Mouse (Mus musculus) inflammation-experienced regulatory T-cells (primary cell): ENCODE results near the gene Rpl18. TPM values are rescaled to one million over a fixed set of nuclear protein-coding genes. Genes with fewer than 3 reads are reported as not detected.

ENCODE experiments used
- polyA plus RNA-seq, 2 experiments: library from polyadenylated mRNA; unstranded; fragments of 100-300 nt; shearing (Covaris generic); gene quantifications; one replicate each; pipeline ENCODE4 v1.2.1; 2017

The Rpl18 gene
- 1,000 to 10,000 TPM; 1,327 to 1,518 TPM for polyA plus RNA-seq

GRCm38 (mm10) chr7:45715090-45715708 lies at the start of gene Rpl18:
Gene Rpl18 (plus strand): TSS chr7:45715457.

GRCm38 (mm10) chr7:45666161-45666560 lies 49.1 kb upstream of the Rpl18 start, which contains the start of gene Fut2:
Gene Fut2 (minus strand): TSS chr7:45666394.

GRCm38 (mm10) chr7:45683396-45684050 lies 31.7 kb upstream of the Rpl18 start, which contains the start of gene Ntn5:
Gene Ntn5 (plus strand): TSS chr7:45684022.

GRCm38 (mm10) chr7:45693921-45694591 lies 21.2 kb upstream of the Rpl18 start, which contains the start of gene Sec1:
Gene Sec1 (minus strand): TSS chr7:45694402.

GRCm38 (mm10) chr7:45699523-45700141 lies 15.6 kb upstream of the Rpl18 start, which contains the start of gene Car11:
Gene Car11 (plus strand): TSS chr7:45699843.

GRCm38 (mm10) chr7:45704730-45705442 lies 10.4 kb upstream of the Rpl18 start, which contains the start of gene Dbp:
Gene Dbp (plus strand): TSS chr7:45705088.

GRCm38 (mm10) chr7:45717918-45718297 lies 2.7 kb downstream of the Rpl18 start, which contains the start of gene Sphk2:
Gene Sphk2 (minus strand): TSS chr7:45718002.

GRCm38 (mm10) chr7:45720413-45721233 lies 5.4 kb downstream of the Rpl18 start, which contains the start of gene Fam83e:
Gene Fam83e (plus strand): TSS chr7:45721212.

GRCm38 (mm10) chr7:45725713-45726112 lies 10.5 kb downstream of the Rpl18 start, which contains the start of gene Spaca4:
Gene Spaca4 (minus strand): TSS chr7:45725813.

Other genes starting within 250 kb of the Rpl18 start
- gene Bax, start 248.6 kb upstream of the Rpl18 start, polyA plus RNA-seq, result 100 to 1,000 TPM; 267 to 295 TPM
- 1 to 10 TPM; 2.5 to 5.9 TPM for gene Tulp2, start 233.6 kb upstream of the Rpl18 start, polyA plus RNA-seq
- not detected for gene Gm45808, start 228.6 kb upstream of the Rpl18 start, polyA plus RNA-seq
- under 1 TPM; 0.60 to 0.68 TPM for gene Dhdh, start 226.7 kb upstream of the Rpl18 start, polyA plus RNA-seq
- 100 to 1,000 TPM; 266 to 278 TPM for gene Nucb1, start 205.1 kb upstream of the Rpl18 start, polyA plus RNA-seq
- 100 to 1,000 TPM in 1 of 2 experiments, 10 to 100 TPM in 1; 90.4 to 153 TPM for gene Ppp1r15a, start 189.2 kb upstream of the Rpl18 start, polyA plus RNA-seq
- gene Plekha4, start 189.1 kb upstream of the Rpl18 start, polyA plus RNA-seq, result 1 to 10 TPM; 1.5 to 3.4 TPM
- gene Hsd17b14, start 160.6 kb upstream of the Rpl18 start, polyA plus RNA-seq, result 1 to 10 TPM; 1.4 to 1.9 TPM
- gene Bcat2, start 145.3 kb upstream of the Rpl18 start, polyA plus RNA-seq, result 10 to 100 TPM; 59.6 to 75.4 TPM
- gene Fgf21, start 100.0 kb upstream of the Rpl18 start, polyA plus RNA-seq, result under 1 TPM in 1 of 2 experiments, not detected in 1; 0.50 TPM
- 1 to 10 TPM in 1 of 2 experiments, under 1 TPM in 1; 0.25 to 1.6 TPM for gene Fut1, start 98.2 kb upstream of the Rpl18 start, polyA plus RNA-seq
- under 1 TPM; 0.47 to 0.92 TPM for gene Izumo1, start 93.6 kb upstream of the Rpl18 start, polyA plus RNA-seq
- 1 to 10 TPM in 1 of 2 experiments, under 1 TPM in 1; 0.67 to 3.4 TPM for gene Rasip1, start 88.0 kb upstream of the Rpl18 start, polyA plus RNA-seq
- 1 to 10 TPM; 1.2 to 1.5 TPM for gene Mamstr, start 75.5 kb upstream of the Rpl18 start, polyA plus RNA-seq
- gene Fut2, start 49.1 kb upstream of the Rpl18 start, polyA plus RNA-seq, result 1 to 10 TPM in 1 of 2 experiments, under 1 TPM in 1; 0.65 to 2.5 TPM
- gene Ntn5, start 31.4 kb upstream of the Rpl18 start, polyA plus RNA-seq, result under 1 TPM in 1 of 2 experiments, not detected in 1; 0.49 TPM
- gene Sec1, start 21.1 kb upstream of the Rpl18 start, polyA plus RNA-seq, result not detected
- 1 to 10 TPM; 6.1 to 9.2 TPM for gene Car11, start 15.6 kb upstream of the Rpl18 start, polyA plus RNA-seq
- gene Dbp, start 10.4 kb upstream of the Rpl18 start, polyA plus RNA-seq, result 10 to 100 TPM; 26.0 to 37.0 TPM
- 10 to 100 TPM; 26.1 to 35.8 TPM for gene Sphk2, start 2.5 kb downstream of the Rpl18 start, polyA plus RNA-seq
- 1 to 10 TPM in 1 of 2 experiments, under 1 TPM in 1; 0.25 to 1.9 TPM for gene Fam83e, start 5.8 kb downstream of the Rpl18 start, polyA plus RNA-seq
- gene Spaca4, start 10.4 kb downstream of the Rpl18 start, polyA plus RNA-seq, result not detected
- under 1 TPM; 0.12 to 0.38 TPM for gene Lmtk3, start 68.3 kb downstream of the Rpl18 start, polyA plus RNA-seq
- gene Sult2b1, start 69.2 kb downstream of the Rpl18 start, polyA plus RNA-seq, result 1 to 10 TPM; 4.4 to 6.7 TPM
- 10 to 100 TPM; 82.2 to 88.4 TPM for gene Cyth2, start 99.1 kb downstream of the Rpl18 start, polyA plus RNA-seq
- 1 to 10 TPM in 1 of 2 experiments, under 1 TPM in 1; 0.55 to 1.0 TPM for gene Kcnj14, start 109.3 kb downstream of the Rpl18 start, polyA plus RNA-seq
- gene Grwd1, start 115.5 kb downstream of the Rpl18 start, polyA plus RNA-seq, result 10 to 100 TPM; 35.7 to 36.3 TPM
- gene Kdelr1, start 157.3 kb downstream of the Rpl18 start, polyA plus RNA-seq, result 100 to 1,000 TPM in 1 of 2 experiments, 10 to 100 TPM in 1; 78.9 to 119 TPM
- gene Grin2d, start 162.9 kb downstream of the Rpl18 start, polyA plus RNA-seq, result 1 to 10 TPM; 1.0 to 1.6 TPM
- gene Syngr4, start 181.3 kb downstream of the Rpl18 start, polyA plus RNA-seq, result under 1 TPM in 1 of 2 experiments, not detected in 1; 0.36 TPM
- 10 to 100 TPM in 1 of 2 experiments, 1 to 10 TPM in 1; 6.0 to 13.0 TPM for gene Tmem143, start 181.5 kb downstream of the Rpl18 start, polyA plus RNA-seq
- 100 to 1,000 TPM; 618 to 655 TPM for gene Emp3, start 205.9 kb downstream of the Rpl18 start, polyA plus RNA-seq
- 10 to 100 TPM in 1 of 2 experiments, 1 to 10 TPM in 1; 2.9 to 11.0 TPM for gene Ccdc114, start 208.6 kb downstream of the Rpl18 start, polyA plus RNA-seq